Mouse (Mus musculus) kidney, adult 11 months (tissue): Measurements from ENCODE around the gene Med15.

Experiments
- DNase-seq: peaks from one replicate; pipeline ENCODE4 v3.0.0; 2022

Med15 gene

DNA sequence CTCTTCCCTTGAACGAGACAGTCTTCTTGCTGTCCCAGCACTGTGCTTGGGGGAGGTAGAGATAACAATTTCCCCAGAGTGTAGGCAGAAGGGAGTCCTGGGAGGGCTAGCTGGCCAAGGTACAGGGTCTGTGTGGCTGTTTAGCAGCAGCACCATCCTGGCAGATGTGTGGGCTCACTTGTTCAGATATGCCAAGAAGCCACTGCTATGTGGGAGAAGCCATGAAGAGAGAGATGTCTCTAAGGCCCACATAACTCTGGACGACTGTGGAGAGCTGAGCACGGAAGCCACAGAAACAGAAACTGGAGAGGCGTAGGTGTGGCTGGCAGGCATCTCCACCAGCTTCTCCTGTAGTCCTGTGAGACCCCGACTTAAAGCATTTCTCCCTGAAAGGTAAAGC, 127.0 kb downstream of the Med15 start:
- no peak for DNase-seq

GRCm38 (mm10) chr16:17604941-17605340, 127.8 kb downstream of the Med15 start:
- DNase-seq: no peak
